Mouse (Mus musculus): ENCODE results near the gene Dkk1. TPM values are rescaled to one million over a fixed set of nuclear protein-coding genes. Genes with fewer than 3 reads are reported as not detected.
"Not testable (repeated sequence)": the region's sequence is repeated elsewhere in the genome, so short reads cannot be mapped to it uniquely, and the experiment has no call there.

Dkk1 gene
- polyA plus RNA-seq, 1 experiment from 2014 or later = 3.6 TPM

DNA sequence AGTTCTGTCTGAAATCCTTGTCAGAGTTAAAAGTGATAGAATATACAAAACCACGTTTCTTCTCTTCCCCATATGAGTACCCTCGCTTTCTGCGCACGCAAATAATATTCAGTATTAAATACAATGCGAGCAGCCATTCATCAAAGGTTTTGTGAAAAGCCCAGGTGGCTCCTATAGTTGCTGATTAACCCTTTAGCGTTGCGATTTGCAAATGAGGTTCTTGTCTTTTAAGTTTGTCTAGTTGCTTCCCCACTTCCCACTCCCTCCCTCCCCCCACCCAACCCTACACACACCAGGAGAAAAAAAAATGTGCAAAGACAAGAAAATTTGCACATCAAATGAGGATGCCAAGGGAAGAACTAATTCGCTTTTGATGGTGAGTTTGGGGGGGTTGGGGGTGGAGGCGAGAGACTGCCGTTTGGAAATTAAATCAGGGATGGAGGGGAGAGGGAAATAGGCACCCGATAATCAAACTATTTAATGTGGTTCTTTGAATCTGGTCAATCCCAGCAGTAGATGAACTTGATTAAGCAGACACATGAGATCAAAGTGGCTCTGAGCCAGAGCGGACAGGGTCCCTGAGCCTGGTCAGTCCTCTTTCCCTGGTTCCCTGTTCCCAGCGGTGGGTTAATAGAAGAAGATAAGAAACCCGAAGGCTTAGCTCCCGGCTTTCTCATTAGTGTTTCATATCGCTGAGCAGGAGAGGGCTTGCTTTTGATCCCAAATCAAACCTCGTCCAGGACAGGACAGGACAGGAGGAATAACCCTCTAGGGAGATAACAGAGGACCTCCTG, 586 bp upstream of the Dkk1 start:
- Histone ChIP-seq H3K4me3 (replicated peaks; ENCODE audit: low read depth, low read length) (peak overlapping the region; percentile 36), H3K27ac (replicated peaks; ENCODE audit: low read depth, low read length) (no peak overlapping the region), H3K27me3 (ENCODE audit: control insufficient read depth, insufficient read depth, low read length) (peaks cover 35% of the 10 kb centered on the region; the same call in 1 of the 2 replicates), H3K9ac (replicated peaks; ENCODE audit: low read length) (peak overlapping the region; percentile 43; the same call in 1 of the 2 replicates), H3K36me3 (ENCODE audit: control insufficient read depth, insufficient read depth, low read length) (no peaks in the 10 kb centered on the region), H3K9me3 (ENCODE audit: control insufficient read depth, low read length) (no peaks in the 10 kb centered on the region), H3K4me1 (ENCODE audit: control insufficient read depth, insufficient read depth, low read length) (peaks cover 13% of the 10 kb centered on the region), H3K4me2 (ENCODE audit: low read length) (peak overlapping the region; percentile 69)
- under 1% methylated on average over 17 of the region's 17 CpGs for WGBS
- peak; percentile 75 for DNase-seq
- ATAC-seq (ENCODE audit: low FRiP score, low TSS enrichment) = peak; percentile 46; the same call in 1 of the 2 replicates

DNA sequence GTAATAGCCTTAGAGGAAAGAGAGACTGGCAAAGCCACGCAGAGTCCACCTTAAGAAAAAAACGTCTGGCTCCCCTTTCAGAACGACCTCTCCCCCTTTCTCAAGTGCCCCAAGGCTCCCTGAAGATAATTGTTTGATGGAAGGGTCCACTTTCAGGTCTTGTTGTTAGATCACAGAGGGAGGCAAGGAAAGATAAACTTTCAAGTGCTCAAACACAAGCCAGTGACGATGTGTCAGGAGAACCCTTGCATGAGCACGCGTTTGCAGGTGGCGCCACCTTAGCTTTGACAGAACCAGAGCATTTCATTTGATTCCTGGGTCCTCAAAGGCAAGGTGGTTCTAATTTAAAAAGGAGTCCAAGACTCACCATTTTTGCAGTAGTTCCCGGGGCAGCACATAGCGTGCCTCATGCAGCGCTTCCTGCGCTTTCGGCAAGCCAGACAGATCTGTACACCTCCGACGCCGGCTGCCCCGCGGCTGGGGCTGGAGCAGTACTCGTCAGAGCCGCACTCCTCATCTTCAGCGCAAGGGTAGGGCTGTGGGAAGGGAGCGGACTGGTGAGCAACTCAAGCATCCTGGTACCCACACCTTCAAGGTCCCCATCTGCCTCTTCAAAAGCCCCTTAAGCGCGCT, 938 bp downstream of the Dkk1 start:
- 1% methylated on average over 23 of the region's 23 CpGs for WGBS
- DNase-seq = peak; percentile 61
- Histone ChIP-seq H3K36me3 (ENCODE audit: control insufficient read depth, insufficient read depth, low read length) (no peaks in the 10 kb centered on the region), H3K4me3 (replicated peaks; ENCODE audit: low read depth, low read length) (peak overlapping the region; percentile 36), H3K4me2 (ENCODE audit: low read length) (peak overlapping the region; percentile 69), H3K9ac (replicated peaks; ENCODE audit: low read length) (peak overlapping the region; percentile 43; the same call in 1 of the 2 replicates), H3K9me3 (ENCODE audit: control insufficient read depth, low read length) (no peaks in the 10 kb centered on the region), H3K27me3 (ENCODE audit: control insufficient read depth, insufficient read depth, low read length) (peaks cover 35% of the 10 kb centered on the region; the same call in 1 of the 2 replicates), H3K27ac (replicated peaks; ENCODE audit: low read depth, low read length) (no peak overlapping the region), H3K4me1 (ENCODE audit: control insufficient read depth, insufficient read depth, low read length) (peaks cover 13% of the 10 kb centered on the region)
- ATAC-seq (ENCODE audit: low FRiP score, low TSS enrichment) = peak; percentile 50

DNA sequence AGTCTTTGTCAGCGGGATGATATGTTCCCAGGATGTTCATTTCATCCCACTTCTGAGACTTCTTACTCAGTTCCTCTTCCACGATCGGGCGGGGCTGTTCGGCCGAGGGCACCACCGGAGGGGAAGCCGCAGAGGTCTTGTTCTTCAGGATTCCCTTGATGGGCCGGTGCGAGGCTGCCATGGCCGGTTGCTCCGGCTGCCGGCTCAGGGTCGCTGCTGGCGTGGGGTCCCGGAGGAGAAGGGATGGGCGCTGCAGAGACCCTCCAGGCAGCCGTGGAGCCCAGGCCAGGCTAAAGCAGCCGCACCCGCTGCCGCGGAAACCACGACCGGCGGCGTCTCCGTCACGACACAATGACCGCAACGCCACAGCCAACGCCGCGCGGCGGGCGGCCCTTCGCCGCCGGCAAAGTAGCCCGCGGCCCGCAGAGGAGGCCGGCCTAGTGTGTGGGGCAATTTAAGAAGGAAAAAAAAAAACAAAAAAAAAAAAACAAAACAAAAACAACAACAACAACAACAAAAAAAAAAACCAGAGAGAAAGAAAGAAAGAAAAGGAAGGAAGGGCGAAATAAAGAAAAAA, 10.0 kb downstream of the Dkk1 start:
- not testable (repeated sequence) for H3K4me1 ChIP-seq (ENCODE audit: control insufficient read depth, insufficient read depth, low read length); H3K27ac ChIP-seq (replicated peaks; ENCODE audit: low read depth, low read length); ATAC-seq (ENCODE audit: low FRiP score, low TSS enrichment); H3K27me3 ChIP-seq (ENCODE audit: control insufficient read depth, insufficient read depth, low read length); H3K36me3 ChIP-seq (ENCODE audit: control insufficient read depth, insufficient read depth, low read length); H3K9me3 ChIP-seq (ENCODE audit: control insufficient read depth, low read length)
- H3K9ac ChIP-seq (replicated peaks; ENCODE audit: low read length) = peak overlapping the region; percentile 43; the same call in 1 of the 2 replicates
- peak overlapping the region; percentile 59 for H3K4me2 ChIP-seq (ENCODE audit: low read length)
- peak; percentile 69 for DNase-seq
- WGBS = 1% methylated on average over 44 of the region's 44 CpGs
- H3K4me3 ChIP-seq (replicated peaks; ENCODE audit: low read depth, low read length) = peak overlapping the region; percentile 41

DNA sequence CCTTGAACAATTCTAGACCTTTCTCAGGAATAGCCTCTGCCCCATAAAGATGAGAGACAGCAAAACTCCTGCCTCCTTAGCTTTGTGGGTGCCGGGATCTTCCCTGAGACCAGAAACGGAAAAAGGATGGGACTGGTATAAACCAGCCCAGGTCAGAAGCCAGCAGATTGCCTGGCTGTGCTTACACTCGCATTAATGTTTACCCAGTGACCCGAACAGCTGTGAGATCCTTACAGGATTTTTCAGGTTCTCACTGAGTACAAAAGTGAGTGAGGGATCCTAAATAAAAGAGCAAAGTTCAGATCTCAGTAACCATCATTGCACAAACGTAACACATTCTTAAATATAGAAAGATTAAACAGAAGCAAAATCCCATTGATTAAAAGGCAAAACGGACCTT, 32.7 kb downstream of the Dkk1 start:
- no peaks in the 10 kb centered on the region for H3K9me3 ChIP-seq (ENCODE audit: control insufficient read depth, low read length)
- H3K36me3 ChIP-seq (ENCODE audit: control insufficient read depth, insufficient read depth, low read length) = no peaks in the 10 kb centered on the region
- DNase-seq = no peak
- H3K27me3 ChIP-seq (ENCODE audit: control insufficient read depth, insufficient read depth, low read length) = no peaks in the 10 kb centered on the region
- 82% methylated on average over 6 of the region's 6 CpGs for WGBS
- ATAC-seq (ENCODE audit: low FRiP score, low TSS enrichment) = no peak
- H3K27ac ChIP-seq (replicated peaks; ENCODE audit: low read depth, low read length) = no peak overlapping the region
- no peak overlapping the region for H3K4me3 ChIP-seq (replicated peaks; ENCODE audit: low read depth, low read length)
- H3K4me1 ChIP-seq (ENCODE audit: control insufficient read depth, insufficient read depth, low read length) = no peaks in the 10 kb centered on the region
- H3K9ac ChIP-seq (replicated peaks; ENCODE audit: low read length) = no peak overlapping the region
- H3K4me2 ChIP-seq (ENCODE audit: low read length) = no peak overlapping the region

DNA sequence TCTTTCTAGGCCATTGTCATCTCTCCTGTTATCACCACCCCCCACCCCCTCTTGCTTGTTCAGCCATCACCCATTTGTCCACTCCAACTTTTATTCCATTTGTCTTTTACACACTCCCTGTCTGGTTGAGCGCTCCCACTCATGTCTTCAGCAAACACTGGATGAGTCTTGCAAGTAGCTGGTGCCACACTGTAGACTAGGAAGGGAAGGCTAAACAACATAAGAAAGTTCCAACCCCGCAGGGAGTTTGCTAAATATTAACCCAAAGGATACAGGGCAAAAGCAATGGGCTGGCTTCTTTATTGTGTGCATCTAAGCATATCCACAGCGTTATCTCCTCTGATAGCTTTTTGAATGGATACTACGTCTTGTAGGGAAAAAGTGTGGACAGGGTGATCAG, 39.0 kb downstream of the Dkk1 start:
- WGBS = 74% methylated on average over 4 of the region's 4 CpGs
- H3K36me3 ChIP-seq (ENCODE audit: control insufficient read depth, insufficient read depth, low read length) = no peaks in the 10 kb centered on the region
- DNase-seq = no peak
- no peak for ATAC-seq (ENCODE audit: low FRiP score, low TSS enrichment)
- H3K27me3 ChIP-seq (ENCODE audit: control insufficient read depth, insufficient read depth, low read length) = no peaks in the 10 kb centered on the region
- H3K4me1 ChIP-seq (ENCODE audit: control insufficient read depth, insufficient read depth, low read length) = peaks cover 8% of the 10 kb centered on the region; the same call in 1 of the 2 replicates
- no peak overlapping the region for H3K9ac ChIP-seq (replicated peaks; ENCODE audit: low read length)
- H3K9me3 ChIP-seq (ENCODE audit: control insufficient read depth, low read length) = no peaks in the 10 kb centered on the region
- no peak overlapping the region for H3K4me2 ChIP-seq (ENCODE audit: low read length)
- no peak overlapping the region for H3K4me3 ChIP-seq (replicated peaks; ENCODE audit: low read depth, low read length)
- no peak overlapping the region for H3K27ac ChIP-seq (replicated peaks; ENCODE audit: low read depth, low read length)

DNA sequence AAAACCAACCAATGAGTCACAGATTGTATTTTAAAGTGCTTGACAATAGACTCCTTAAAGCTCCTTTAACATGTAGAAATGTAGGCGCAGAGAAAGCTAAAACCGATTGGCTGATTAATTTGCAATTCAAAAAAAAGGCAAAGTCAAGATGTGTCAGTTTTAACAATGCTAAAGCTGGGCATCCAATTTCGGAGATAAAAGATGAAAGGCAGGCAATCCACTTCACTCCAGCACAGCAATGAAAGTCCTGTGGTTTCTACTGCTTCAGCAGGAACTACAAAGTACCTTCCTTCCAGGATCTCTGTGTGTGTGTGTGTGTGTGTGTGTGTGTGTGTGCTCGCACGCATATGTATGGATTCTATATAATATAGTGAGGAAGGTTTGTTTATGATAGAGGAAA, 44.0 kb downstream of the Dkk1 start:
- H3K9me3 ChIP-seq (ENCODE audit: control insufficient read depth, low read length) = no peaks in the 10 kb centered on the region
- peak overlapping the region; percentile 24 for H3K4me2 ChIP-seq (ENCODE audit: low read length)
- no peak overlapping the region for H3K9ac ChIP-seq (replicated peaks; ENCODE audit: low read length)
- no peaks in the 10 kb centered on the region for H3K27me3 ChIP-seq (ENCODE audit: control insufficient read depth, insufficient read depth, low read length)
- no peaks in the 10 kb centered on the region for H3K36me3 ChIP-seq (ENCODE audit: control insufficient read depth, insufficient read depth, low read length)
- DNase-seq = peak; percentile 41
- WGBS = 7% methylated on average over 5 of the region's 5 CpGs
- ATAC-seq (ENCODE audit: low FRiP score, low TSS enrichment) = no peak
- H3K27ac ChIP-seq (replicated peaks; ENCODE audit: low read depth, low read length) = no peak overlapping the region
- H3K4me3 ChIP-seq (replicated peaks; ENCODE audit: low read depth, low read length) = no peak overlapping the region
- peaks cover 10% of the 10 kb centered on the region; the same call in 1 of the 2 replicates for H3K4me1 ChIP-seq (ENCODE audit: control insufficient read depth, insufficient read depth, low read length)

All from midbrain, embryonic 14.5 days (tissue).